Mouse (Mus musculus): ENCODE measurements around the gene Naa38. TPM values are rescaled to one million over a fixed set of nuclear protein-coding genes. Genes with fewer than 3 reads are reported as not detected.

The Naa38 gene
- polyA plus RNA-seq, 1 experiment from 2014 or later, result 145 TPM

DNA sequence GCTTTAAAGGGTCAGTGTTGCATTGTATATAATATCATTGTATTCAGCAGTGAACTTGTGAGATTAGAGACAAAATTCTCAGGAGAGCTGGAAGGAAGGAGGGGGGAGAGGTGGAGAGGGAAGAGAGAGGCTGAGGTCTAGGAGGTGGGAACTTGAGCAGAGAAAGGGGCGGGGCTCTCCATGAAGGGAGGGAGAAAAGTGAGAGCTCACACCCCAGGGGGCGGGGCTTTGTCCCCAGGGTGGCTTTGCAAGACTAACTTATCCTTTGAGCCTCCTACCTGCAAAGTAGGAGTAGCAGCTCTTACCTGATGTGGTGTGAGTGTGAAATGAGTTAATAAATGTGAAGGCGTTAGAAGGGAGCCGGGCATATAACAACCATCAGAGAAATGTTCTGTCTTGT lies 33.5 kb downstream of the Naa38 start:
- Histone ChIP-seq H3K4me2 (peak overlapping the region; percentile 1; the same call in 1 of the 2 replicates), H3K4me1 (peaks cover 17% of the 10 kb centered on the region), H3K4me3 (no peak overlapping the region), H3K27me3 (no peaks in the 10 kb centered on the region), H3K9ac (no peak overlapping the region), H3K9me3 (no peaks in the 10 kb centered on the region), H3K36me3 (no peaks in the 10 kb centered on the region), H3K27ac (peak overlapping the region; percentile 51)
- ATAC-seq (ENCODE audit: insufficient number of reproducible peaks, insufficient read depth, low FRiP score, low TSS enrichment, low read depth), result no peak
- WGBS, result 19% methylated on average over 4 of the region's 4 CpGs

DNA sequence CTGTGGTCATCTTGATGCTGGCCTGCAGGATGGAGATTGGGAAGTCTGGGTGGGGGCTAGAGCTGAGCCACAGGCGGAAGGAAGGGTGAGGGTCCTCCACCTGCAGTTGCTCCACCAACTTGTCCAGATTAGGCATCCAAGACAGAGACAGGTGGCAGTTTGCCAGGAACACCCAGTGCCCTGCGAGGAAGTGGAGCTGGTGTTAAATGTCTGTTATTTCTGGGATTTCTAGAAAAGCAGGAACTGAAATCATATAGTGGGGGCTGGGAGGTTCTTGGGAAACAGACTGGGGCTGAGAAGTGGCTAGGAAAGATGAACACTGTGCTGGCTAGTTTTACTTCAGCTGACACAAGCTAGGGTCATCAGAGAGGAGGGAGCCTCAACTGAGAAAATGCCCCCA lies 34.0 kb downstream of the Naa38 start:
- peak overlapping the region; percentile 51 for H3K27ac ChIP-seq
- H3K4me2 ChIP-seq, result peak overlapping the region; percentile 1; the same call in 1 of the 2 replicates
- H3K9ac ChIP-seq, result peak overlapping the region; percentile 16; the same call in 1 of the 2 replicates
- no peaks in the 10 kb centered on the region for H3K27me3 ChIP-seq
- H3K36me3 ChIP-seq, result no peaks in the 10 kb centered on the region
- no peak for ATAC-seq (ENCODE audit: insufficient number of reproducible peaks, insufficient read depth, low FRiP score, low TSS enrichment, low read depth)
- H3K4me3 ChIP-seq, result no peak overlapping the region
- peaks cover 17% of the 10 kb centered on the region for H3K4me1 ChIP-seq
- no peaks in the 10 kb centered on the region for H3K9me3 ChIP-seq
- WGBS, result 38% methylated on average over 2 of the region's 2 CpGs

DNA sequence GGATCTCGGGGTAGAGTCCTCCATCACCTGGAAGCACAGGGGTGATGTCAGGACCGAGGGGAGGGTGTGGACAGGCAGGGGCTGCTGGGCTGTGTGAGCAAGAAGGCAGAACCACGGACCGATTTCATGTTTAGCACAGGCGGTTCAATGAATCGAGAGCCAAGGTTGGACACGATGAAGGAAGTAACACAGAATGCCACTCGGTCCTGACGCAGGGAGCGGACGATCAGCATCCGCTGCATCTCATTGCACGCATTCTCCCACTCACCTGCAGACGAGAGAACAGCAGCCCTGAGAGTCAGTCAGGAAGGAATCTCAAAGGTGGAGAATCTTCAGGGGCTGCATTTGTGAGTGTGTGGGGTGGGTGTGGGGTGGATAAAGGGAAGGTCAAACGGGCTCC lies 35.3 kb downstream of the Naa38 start:
- no peak overlapping the region for H3K9ac ChIP-seq
- H3K27ac ChIP-seq, result no peak overlapping the region
- 87% methylated on average over 15 of the region's 15 CpGs for WGBS
- no peaks in the 10 kb centered on the region for H3K27me3 ChIP-seq
- no peak for ATAC-seq (ENCODE audit: insufficient number of reproducible peaks, insufficient read depth, low FRiP score, low TSS enrichment, low read depth)
- H3K36me3 ChIP-seq, result no peaks in the 10 kb centered on the region
- peaks cover 17% of the 10 kb centered on the region for H3K4me1 ChIP-seq
- H3K4me3 ChIP-seq, result no peak overlapping the region
- H3K9me3 ChIP-seq, result no peaks in the 10 kb centered on the region
- H3K4me2 ChIP-seq, result no peak overlapping the region

DNA sequence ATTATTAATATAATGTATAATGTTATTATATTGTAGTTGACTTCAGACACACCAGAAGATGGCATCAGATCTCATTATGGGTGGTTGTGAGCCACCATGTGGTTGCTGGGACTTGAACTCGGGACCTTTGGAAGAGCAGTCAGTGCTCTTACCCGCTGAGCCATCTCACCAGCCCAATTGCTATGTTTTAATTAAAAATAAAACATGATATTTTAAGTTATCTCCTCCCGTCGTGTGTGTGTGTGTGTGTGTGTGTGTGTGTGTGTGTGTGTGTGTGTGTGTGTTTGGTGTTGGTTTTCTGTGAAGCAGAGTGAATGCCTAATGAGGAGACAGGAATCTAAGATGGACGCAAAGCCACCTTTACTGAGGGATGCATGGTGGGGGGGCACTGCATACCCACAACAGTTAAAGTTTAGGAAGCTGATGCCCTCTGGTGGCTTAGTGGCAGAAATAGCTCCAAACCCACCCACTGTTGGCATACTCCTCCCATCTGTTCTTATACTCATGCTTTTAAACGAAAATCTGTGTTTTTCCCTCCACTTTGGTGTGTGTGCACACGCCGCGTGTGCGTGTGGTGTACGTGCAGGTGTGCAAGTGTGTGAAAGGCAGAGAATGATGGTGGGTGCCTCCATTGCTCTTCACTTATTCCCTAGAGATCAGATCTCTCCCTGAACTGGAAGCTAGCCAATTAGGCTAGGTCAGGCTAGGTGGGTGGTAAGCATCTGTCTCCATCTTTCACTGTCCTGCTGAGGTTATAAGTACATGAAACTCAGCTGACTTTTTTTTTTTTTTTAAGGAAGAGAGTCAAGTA lies 36.7 kb downstream of the Naa38 start:
- peaks cover 17% of the 10 kb centered on the region for H3K4me1 ChIP-seq
- peak overlapping the region; percentile 42 for H3K4me2 ChIP-seq
- H3K9ac ChIP-seq, result no peak overlapping the region
- H3K36me3 ChIP-seq, result no peaks in the 10 kb centered on the region
- WGBS, result 29% methylated on average over 11 of the region's 11 CpGs
- no peak overlapping the region for H3K4me3 ChIP-seq
- H3K9me3 ChIP-seq, result no peaks in the 10 kb centered on the region
- 0 out of 2 replicates have a peak, but pooled peaks have one; percentile 27 for ATAC-seq (ENCODE audit: insufficient number of reproducible peaks, insufficient read depth, low FRiP score, low TSS enrichment, low read depth)
- H3K27me3 ChIP-seq, result no peaks in the 10 kb centered on the region
- H3K27ac ChIP-seq, result no peak overlapping the region

DNA sequence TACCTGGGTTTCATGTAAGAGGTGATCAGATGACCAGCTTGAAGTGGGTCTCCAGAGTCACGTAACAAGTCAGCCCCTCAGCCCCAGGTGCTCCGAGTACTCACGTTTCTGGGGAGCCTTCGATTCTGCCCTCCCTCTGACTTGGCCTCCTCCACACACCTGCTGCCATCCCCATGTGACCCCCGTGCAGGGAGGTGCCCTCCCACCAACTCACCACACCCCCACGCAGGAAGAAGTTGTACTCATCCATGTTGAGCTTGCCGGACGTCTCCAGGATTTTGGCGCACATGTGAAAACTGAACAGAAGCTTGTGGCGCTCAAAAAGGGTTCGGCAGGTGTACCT lies 37.3 kb downstream of the Naa38 start:
- Histone ChIP-seq H3K4me2 (peak overlapping the region; percentile 42; the same call in 1 of the 2 replicates), H3K36me3 (no peaks in the 10 kb centered on the region), H3K27ac (no peak overlapping the region), H3K9ac (peak overlapping the region; percentile 16; the same call in 1 of the 2 replicates), H3K27me3 (no peaks in the 10 kb centered on the region), H3K9me3 (no peaks in the 10 kb centered on the region), H3K4me3 (no peak overlapping the region), H3K4me1 (peaks cover 17% of the 10 kb centered on the region)
- 62% methylated on average over 11 of the region's 11 CpGs for WGBS
- ATAC-seq (ENCODE audit: insufficient number of reproducible peaks, insufficient read depth, low FRiP score, low TSS enrichment, low read depth), result no peak

DNA sequence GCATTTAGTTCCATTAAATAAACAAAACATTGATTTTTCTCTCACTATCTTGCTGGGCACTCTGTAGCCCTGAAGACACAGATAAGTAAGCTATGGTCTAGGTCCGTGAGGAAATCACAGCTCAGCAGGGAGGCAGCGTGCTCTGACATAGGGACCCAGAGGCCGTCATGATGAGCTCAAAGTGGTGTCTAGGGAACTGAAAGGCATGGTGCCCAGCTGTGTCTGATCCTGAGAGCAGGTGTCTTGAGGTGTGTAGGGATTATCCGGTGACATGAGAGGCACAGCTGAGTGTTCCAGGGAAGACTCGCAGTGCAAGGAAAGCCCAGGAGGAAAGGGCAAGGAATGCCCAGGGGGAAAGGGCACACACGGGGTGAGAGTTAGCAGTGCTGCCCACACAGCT lies 37.9 kb downstream of the Naa38 start:
- peaks cover 17% of the 10 kb centered on the region for H3K4me1 ChIP-seq
- H3K27me3 ChIP-seq, result no peaks in the 10 kb centered on the region
- ATAC-seq (ENCODE audit: insufficient number of reproducible peaks, insufficient read depth, low FRiP score, low TSS enrichment, low read depth), result no peak
- 64% methylated on average over 6 of the region's 6 CpGs for WGBS
- H3K9ac ChIP-seq, result no peak overlapping the region
- no peak overlapping the region for H3K4me2 ChIP-seq
- no peaks in the 10 kb centered on the region for H3K9me3 ChIP-seq
- no peak overlapping the region for H3K4me3 ChIP-seq
- no peak overlapping the region for H3K27ac ChIP-seq
- H3K36me3 ChIP-seq, result no peaks in the 10 kb centered on the region

DNA sequence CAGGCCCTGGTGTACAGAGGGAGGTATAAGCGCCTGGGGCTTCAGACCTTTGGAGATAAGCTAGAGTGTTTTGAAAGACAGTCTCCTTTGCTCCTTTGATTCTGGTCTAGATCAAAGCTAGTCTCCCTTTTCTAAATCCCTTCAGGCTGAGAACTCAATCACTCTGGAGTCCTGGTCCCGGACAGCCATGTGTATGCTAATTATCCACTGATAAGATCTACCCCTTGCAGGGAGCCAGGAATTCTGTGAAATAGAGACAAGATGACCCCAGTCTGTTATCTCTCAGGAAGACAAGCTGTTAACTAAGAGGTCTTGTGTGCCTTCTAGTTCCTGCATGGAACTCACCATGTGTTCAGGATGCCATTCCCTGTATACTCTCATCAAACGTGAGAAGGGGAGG lies 42.0 kb downstream of the Naa38 start:
- Histone ChIP-seq H3K4me3 (no peak overlapping the region), H3K27ac (no peak overlapping the region), H3K27me3 (no peaks in the 10 kb centered on the region), H3K4me2 (no peak overlapping the region), H3K9ac (no peak overlapping the region), H3K9me3 (no peaks in the 10 kb centered on the region), H3K4me1 (peaks cover 3% of the 10 kb centered on the region), H3K36me3 (no peaks in the 10 kb centered on the region)
- 32% methylated on average over 3 of the region's 3 CpGs for WGBS
- ATAC-seq (ENCODE audit: insufficient number of reproducible peaks, insufficient read depth, low FRiP score, low TSS enrichment, low read depth), result no peak

DNA sequence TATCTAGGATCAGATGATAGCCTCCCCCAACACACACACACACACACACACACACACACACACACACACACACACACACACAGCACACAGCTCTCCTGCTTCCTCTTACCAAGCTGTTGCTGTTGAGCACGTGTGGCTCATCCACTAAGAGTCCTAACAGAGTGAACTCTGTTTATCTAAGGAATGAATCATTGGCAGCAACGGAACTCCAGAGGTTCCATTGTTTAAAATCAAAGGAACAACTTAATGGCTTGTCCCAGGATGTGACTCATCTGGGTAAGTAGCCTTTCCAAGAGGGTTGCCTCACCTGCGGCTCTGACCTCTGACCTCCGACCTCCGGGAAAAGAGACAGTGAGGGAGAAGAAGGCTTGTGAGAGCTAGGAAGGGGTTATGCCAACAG lies 48.0 kb downstream of the Naa38 start:
- 39% methylated on average over 5 of the region's 5 CpGs for WGBS
- Histone ChIP-seq H3K4me1 (no peaks in the 10 kb centered on the region), H3K9me3 (no peaks in the 10 kb centered on the region), H3K4me2 (no peak overlapping the region), H3K27ac (no peak overlapping the region), H3K27me3 (no peaks in the 10 kb centered on the region; the same call in 1 of the 2 replicates), H3K36me3 (no peaks in the 10 kb centered on the region), H3K4me3 (no peak overlapping the region), H3K9ac (no peak overlapping the region)
- ATAC-seq (ENCODE audit: insufficient number of reproducible peaks, insufficient read depth, low FRiP score, low TSS enrichment, low read depth), result no peak

Other genes starting within 250 kb of the Naa38 start
- 0.21 TPM in 1 of 2 replicates, not detected in the other for gene Alox12b, start 238.5 kb upstream of the Naa38 start, polyA plus RNA-seq (2015; fragmentation: Nextera tagmentation; extraction: Ambion mirVana)
- 0.23 and 0.52 TPM in 2 replicates for gene Alox8, start 197.6 kb upstream of the Naa38 start, polyA plus RNA-seq (2015; fragmentation: Nextera tagmentation; extraction: Ambion mirVana)
- gene Gucy2e, start 158.5 kb upstream of the Naa38 start, polyA plus RNA-seq (2015; fragmentation: Nextera tagmentation; extraction: Ambion mirVana), result 0.45 and 0.62 TPM in 2 replicates
- gene Cntrob, start 71.7 kb upstream of the Naa38 start, polyA plus RNA-seq (2015; fragmentation: Nextera tagmentation; extraction: Ambion mirVana), result 30.4 and 33.8 TPM in 2 replicates
- 177 and 187 TPM in 2 replicates for gene Trappc1, start 71.5 kb upstream of the Naa38 start, polyA plus RNA-seq (2015; fragmentation: Nextera tagmentation; extraction: Ambion mirVana)
- 1.8 and 2.5 TPM in 2 replicates for gene Kcnab3, start 69.2 kb upstream of the Naa38 start, polyA plus RNA-seq (2015; fragmentation: Nextera tagmentation; extraction: Ambion mirVana)
- 24.7 and 26.4 TPM in 2 replicates for gene Rnf227, start 55.0 kb upstream of the Naa38 start, polyA plus RNA-seq (2015; fragmentation: Nextera tagmentation; extraction: Ambion mirVana)
- gene Chd3, start 26.1 kb upstream of the Naa38 start, polyA plus RNA-seq (2015; fragmentation: Nextera tagmentation; extraction: Ambion mirVana), result 135 and 142 TPM in 2 replicates
- 43.4 and 46.5 TPM in 2 replicates for gene Cyb5d1, start 144 bp downstream of the Naa38 start, polyA plus RNA-seq (2015; fragmentation: Nextera tagmentation; extraction: Ambion mirVana)
- gene Tmem88, start 2.7 kb downstream of the Naa38 start, polyA plus RNA-seq (2015; fragmentation: Nextera tagmentation; extraction: Ambion mirVana), result 13.2 and 16.4 TPM in 2 replicates
- 41.3 and 43.1 TPM in 2 replicates for gene Kdm6b, start 18.2 kb downstream of the Naa38 start, polyA plus RNA-seq (2015; fragmentation: Nextera tagmentation; extraction: Ambion mirVana)
- 4.2 and 4.4 TPM in 2 replicates for gene Dnah2, start 153.6 kb downstream of the Naa38 start, polyA plus RNA-seq (2015; fragmentation: Nextera tagmentation; extraction: Ambion mirVana)
- gene Efnb3, start 164.7 kb downstream of the Naa38 start, polyA plus RNA-seq (2015; fragmentation: Nextera tagmentation; extraction: Ambion mirVana), result 43.4 and 46.3 TPM in 2 replicates
- 26.9 TPM in 2 replicates for gene Wrap53, start 184.8 kb downstream of the Naa38 start, polyA plus RNA-seq (2015; fragmentation: Nextera tagmentation; extraction: Ambion mirVana)
- 160 and 186 TPM in 2 replicates for gene Trp53, start 184.9 kb downstream of the Naa38 start, polyA plus RNA-seq (2015; fragmentation: Nextera tagmentation; extraction: Ambion mirVana)
- gene Atp1b2, start 210.5 kb downstream of the Naa38 start, polyA plus RNA-seq (2015; fragmentation: Nextera tagmentation; extraction: Ambion mirVana), result 7.9 and 8.3 TPM in 2 replicates
- 0.50 TPM in 1 of 2 replicates, not detected in the other for gene Shbg, start 222.4 kb downstream of the Naa38 start, polyA plus RNA-seq (2015; fragmentation: Nextera tagmentation; extraction: Ambion mirVana)
- gene Sat2, start 226.5 kb downstream of the Naa38 start, polyA plus RNA-seq (2015; fragmentation: Nextera tagmentation; extraction: Ambion mirVana), result 23.8 and 28.2 TPM in 2 replicates
- gene Fxr2, start 237.5 kb downstream of the Naa38 start, polyA plus RNA-seq (2015; fragmentation: Nextera tagmentation; extraction: Ambion mirVana), result 36.6 and 44.1 TPM in 2 replicates

Data from embryonic facial prominence, embryonic 13.5 days (tissue).